Mouse (Mus musculus) heart, adult 2 months (tissue): ENCODE data around the gene Dck.
"Not testable (repeated sequence)": the region's sequence is repeated elsewhere in the genome, so short reads cannot be mapped to it uniquely, and the experiment has no call there.

Experiments
- CTCF ChIP-seq: fragments of 200-600 bp; IDR thresholded peaks from 2 replicates; pipeline ENCODE4 v1.8.1; 2022; ENCODE audit warnings: antibody characterized with exemption, mild to moderate bottlenecking, moderate library complexity
- POLR2A ChIP-seq: fragments of 200-500 bp; IDR thresholded peaks from 2 replicates; pipeline ENCODE4 v1.6.1; 2011; ENCODE audit warnings: mild to moderate bottlenecking, low read depth, low read length, control low read depth; ENCODE audit not compliant: insufficient read depth

DNA sequence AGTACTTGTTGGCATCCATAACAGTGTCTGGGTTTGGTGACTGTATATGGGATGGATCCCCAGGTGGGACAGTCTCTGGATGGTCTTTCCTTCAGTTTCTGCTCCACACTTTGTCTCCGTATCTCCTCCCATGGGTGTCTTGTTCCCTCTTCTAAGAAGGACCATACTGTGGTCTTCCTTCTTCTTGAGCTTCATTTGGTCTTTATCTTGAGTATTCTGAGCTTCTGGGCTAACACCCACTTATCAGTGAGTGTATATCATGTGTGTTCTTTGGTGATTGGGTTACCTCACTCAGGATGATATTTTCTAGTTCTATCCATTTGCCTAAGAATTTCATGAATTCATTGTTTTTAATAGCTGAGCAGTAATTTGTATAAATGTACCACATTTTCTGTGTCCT, 23.7 kb upstream of the Dck start:
- TF ChIP-seq CTCF, POLR2A: not testable (repeated sequence)
